Mouse (Mus musculus): ENCODE data around the gene Slc39a13. TPM values are rescaled to one million over a fixed set of nuclear protein-coding genes. Genes with fewer than 3 reads are reported as not detected.

Gene Slc39a13
- polyA plus RNA-seq, 1 experiment from 2014 or later: 148 TPM

- no peaks in the 10 kb centered on the region for H3K27me3 ChIP-seq
- DNase-seq (ENCODE audit: low read depth, low spot score): no peak
- in situ Hi-C loops (cut with MboI; ENCODE audit: low pct_unique_long_range_greater_than_20kb): no loop called here
- CTCF ChIA-PET: no interaction called here
- TF ChIP-seq CTCF (IDR thresholded peaks at IDR 0.05): no peak
- ATAC-seq: no peak
- POLR2A ChIA-PET: no interaction called here
Measured at GRCm38 (mm10) chr2:91096524-91096923, 26.3 kb upstream of the Slc39a13 start.

GRCm38 (mm10) chr2:91090827-91091226 lies 20.6 kb upstream of the Slc39a13 start:
- ChIA-PET POLR2A (no interaction called here), CTCF (interaction anchor here (1.0 to 1.4 kb wide), 2 partner anchors 14 to 20 kb away, joined by 3 to 4 read pairs; no protein-coding TSS in a partner anchor)
- ATAC-seq (no peak), DNase-seq (ENCODE audit: low read depth, low spot score) (no peak)
- H3K27me3 ChIP-seq: no peaks in the 10 kb centered on the region
- TF ChIP-seq CTCF (IDR thresholded peaks at IDR 0.05): no peak
- in situ Hi-C loops (cut with MboI; ENCODE audit: low pct_unique_long_range_greater_than_20kb): no loop called here

- POLR2A ChIA-PET: no interaction called here
- ATAC-seq (no peak), DNase-seq (ENCODE audit: low read depth, low spot score) (no peak)
- no peaks in the 10 kb centered on the region for H3K27me3 ChIP-seq
- CTCF ChIA-PET: interaction anchor here (1.0 to 1.4 kb wide), 2 partner anchors 14 to 19 kb away, joined by 3 to 4 read pairs; no protein-coding TSS in a partner anchor
- TF ChIP-seq CTCF (IDR thresholded peaks at IDR 0.05): no peak
- in situ Hi-C loops (cut with MboI; ENCODE audit: low pct_unique_long_range_greater_than_20kb): no loop called here
Measured at GRCm38 (mm10) chr2:91090208-91090607, 20.0 kb upstream of the Slc39a13 start.

- CTCF ChIA-PET: interaction anchor here (1.4 kb wide), 1 partner anchor 19 kb away, joined by 5 read pairs; the partner anchor contains the start of gene Slc39a13
- DNase-seq (ENCODE audit: low read depth, low spot score): no peak
- TF ChIP-seq CTCF (IDR thresholded peaks at IDR 0.05): no peak
- ATAC-seq: no peak
- H3K27me3 ChIP-seq: no peaks in the 10 kb centered on the region
- POLR2A ChIA-PET: interaction anchor here (0.6 to 0.7 kb wide), 2 partner anchors 11 to 349 kb away, joined by 3 read pairs; no protein-coding TSS in a partner anchor
- in situ Hi-C loops (cut with MboI; ENCODE audit: low pct_unique_long_range_greater_than_20kb): no loop called here
Measured at GRCm38 (mm10) chr2:91088987-91089386, 18.8 kb upstream of the Slc39a13 start.

GRCm38 (mm10) chr2:91087453-91087852 lies 17.2 kb upstream of the Slc39a13 start:
- in situ Hi-C loops (cut with MboI; ENCODE audit: low pct_unique_long_range_greater_than_20kb): no loop called here
- H3K27me3 ChIP-seq: no peaks in the 10 kb centered on the region
- TF ChIP-seq CTCF (IDR thresholded peaks at IDR 0.05): no peak
- CTCF ChIA-PET: interaction anchor here (1.4 kb wide), 1 partner anchor 17 kb away, joined by 5 read pairs; the partner anchor contains the start of gene Slc39a13
- DNase-seq (ENCODE audit: low read depth, low spot score) (no peak), ATAC-seq (no peak)
- POLR2A ChIA-PET: interaction anchor here (0.5 to 0.7 kb wide), 3 partner anchors 10 to 357 kb away, joined by 3 to 4 read pairs (median 4); no protein-coding TSS in a partner anchor

GRCm38 (mm10) chr2:91086392-91087237 lies 16.4 kb upstream of the Slc39a13 start:
- ATAC-seq (no peak), DNase-seq (ENCODE audit: low read depth, low spot score) (no peak)
- in situ Hi-C loops (cut with MboI; ENCODE audit: low pct_unique_long_range_greater_than_20kb): no loop called here
- ChIA-PET CTCF (interaction anchor here (1.1 to 1.8 kb wide), 2 partner anchors 13 to 28 kb away, joined by 4 to 6 read pairs; no protein-coding TSS in a partner anchor), POLR2A (interaction anchor here (0.5 to 1.0 kb wide), 3 partner anchors 9 to 136 kb away, joined by 3 to 4 read pairs (median 4); no protein-coding TSS in a partner anchor)
- TF ChIP-seq CTCF (IDR thresholded peaks at IDR 0.05): no peak
- H3K27me3 ChIP-seq: no peaks in the 10 kb centered on the region

- ATAC-seq: no peak
- DNase-seq (ENCODE audit: low read depth, low spot score): no peak
- ChIA-PET POLR2A (no interaction called here), CTCF (interaction anchor here (1.1 to 1.8 kb wide), 4 partner anchors 9 to 29 kb away, joined by 3 to 7 read pairs (median 5); partner anchors contain the start of gene Slc39a13)
- in situ Hi-C loops (cut with MboI; ENCODE audit: low pct_unique_long_range_greater_than_20kb): no loop called here
- no peaks in the 10 kb centered on the region for H3K27me3 ChIP-seq
- TF ChIP-seq CTCF (IDR thresholded peaks at IDR 0.05): no peak
Measured at GRCm38 (mm10) chr2:91085494-91086391, 15.5 kb upstream of the Slc39a13 start.

- DNase-seq (ENCODE audit: low read depth, low spot score): no peak
- in situ Hi-C loops (cut with MboI; ENCODE audit: low pct_unique_long_range_greater_than_20kb): no loop called here
- ChIA-PET POLR2A (no interaction called here), CTCF (interaction anchor here (0.5 to 1.2 kb wide), 3 partner anchors 7 to 24 kb away, joined by 3 read pairs; no protein-coding TSS in a partner anchor)
- TF ChIP-seq CTCF (IDR thresholded peaks at IDR 0.05): no peak
- H3K27me3 ChIP-seq: no peaks in the 10 kb centered on the region
- no peak for ATAC-seq
Measured at GRCm38 (mm10) chr2:91084179-91084820, 14.1 kb upstream of the Slc39a13 start.

- DNase-seq (ENCODE audit: low read depth, low spot score): no peak
- TF ChIP-seq CTCF (IDR thresholded peaks at IDR 0.05): no peak
- POLR2A ChIA-PET: no interaction called here
- H3K27me3 ChIP-seq: no peaks in the 10 kb centered on the region
- in situ Hi-C loops (cut with MboI; ENCODE audit: low pct_unique_long_range_greater_than_20kb): no loop called here
- CTCF ChIA-PET: interaction anchor here (1.2 kb wide), 1 partner anchor 25 kb away, joined by 3 read pairs; no protein-coding TSS in a partner anchor
- ATAC-seq: no peak
Measured at GRCm38 (mm10) chr2:91083366-91083940, 13.2 kb upstream of the Slc39a13 start.

All from Patski (cell line).